ENCODE assay signal across 14 mouse cellular contexts in genomic region chr13:71000422-71001008, GRCm38 (mm10).
A peak's percentile ranks its signal among the peaks of the same experiment; 100 is the strongest.
DNase-seq lines count a peak whose midpoint lies in the region; ATAC-seq lines count a peak whose summit lies in the region.
"Had no signal": no experiment of that assay in that cellular context is flagged by ENCODE, and none has a peak within 500 bp of the region (broad histone marks: within the 10 kb centered on the region; RNA-seq: fewer than 3 reads in every experiment).

No protein-coding gene starts in this region.

- H3K4me3 ChIP-seq in kidney, embryonic 15.5 days (replicated peaks): no peak overlapping the region
- H3K4me3 ChIP-seq in embryonic facial prominence, embryonic 13.5 days: no peak overlapping the region
- H3K4me3 ChIP-seq in midbrain, embryonic 14.5 days (replicated peaks; ENCODE audit: low read depth, low read length): no peak overlapping the region
- H3K4me3 ChIP-seq: forebrain, embryonic 10.5 days; heart, adult 2 months; layer of hippocampus, adult 2 months; limb, embryonic 12.5 days; myocyte had no signal

- no peaks in the 10 kb centered on the region for H3K36me3 ChIP-seq in kidney, embryonic 15.5 days
- no peaks in the 10 kb centered on the region for H3K36me3 ChIP-seq in embryonic facial prominence, embryonic 13.5 days
- H3K36me3 ChIP-seq in midbrain, embryonic 14.5 days (ENCODE audit: control insufficient read depth, insufficient read depth, low read length): no peaks in the 10 kb centered on the region
- H3K36me3 ChIP-seq: forebrain, embryonic 10.5 days; limb, embryonic 12.5 days had no signal

- DNase-seq in embryo, embryonic 10 days (ENCODE audit: low spot score): peak; percentile 39
- DNase-seq in embryo, embryonic 9.5 days (ENCODE audit: extremely low spot score): no peak
- no peak for DNase-seq in kidney, postnatal 36 days
- peak; percentile 67 for DNase-seq in midbrain, embryonic 14.5 days
- no peak for DNase-seq in layer of hippocampus, adult 9-11 months

- H3K27ac ChIP-seq in kidney, embryonic 15.5 days: no peak overlapping the region
- H3K27ac ChIP-seq in embryonic facial prominence, embryonic 13.5 days: no peak overlapping the region
- no peak overlapping the region for H3K27ac ChIP-seq in midbrain, embryonic 14.5 days (replicated peaks; ENCODE audit: low read depth, low read length)
- H3K27ac ChIP-seq: forebrain, embryonic 10.5 days; heart, adult 2 months; layer of hippocampus, adult 2 months; limb, embryonic 12.5 days had no signal

- WGBS in kidney, embryonic 15.5 days: 75% methylated on average over 5 of the region's 5 CpGs
- 31% methylated on average over 5 of the region's 5 CpGs for WGBS in embryonic facial prominence, embryonic 13.5 days
- WGBS in midbrain, embryonic 14.5 days: 45% methylated on average over 5 of the region's 5 CpGs

- no peak overlapping the region for H3K9ac ChIP-seq in kidney, embryonic 15.5 days
- no peak overlapping the region for H3K9ac ChIP-seq in embryonic facial prominence, embryonic 13.5 days
- no peak overlapping the region for H3K9ac ChIP-seq in midbrain, embryonic 14.5 days (replicated peaks; ENCODE audit: low read length)
- H3K9ac ChIP-seq: limb, embryonic 12.5 days had no signal

- 0 out of 2 replicates have a peak, but pooled peaks have one; percentile 25 for ATAC-seq in kidney, embryonic 15.5 days (replicated peaks; ENCODE audit: low FRiP score)
- ATAC-seq in embryonic facial prominence, embryonic 13.5 days (ENCODE audit: insufficient number of reproducible peaks, insufficient read depth, low FRiP score, low TSS enrichment, low read depth): peak; percentile 57; the same call in 1 of the 2 replicates
- ATAC-seq in midbrain, embryonic 14.5 days (ENCODE audit: low FRiP score, low TSS enrichment): peak; percentile 34; the same call in 1 of the 2 replicates
- no peak for ATAC-seq in activated CD4-positive, CD25-positive, alpha-beta regulatory T cell, adult 4 months

- no peaks in the 10 kb centered on the region for H3K4me1 ChIP-seq in kidney, embryonic 15.5 days
- peaks cover 14% of the 10 kb centered on the region for H3K4me1 ChIP-seq in embryonic facial prominence, embryonic 13.5 days
- no peaks in the 10 kb centered on the region for H3K4me1 ChIP-seq in midbrain, embryonic 14.5 days (ENCODE audit: control insufficient read depth, insufficient read depth, low read length)
- H3K4me1 ChIP-seq: limb, embryonic 12.5 days had no signal

- H3K27me3 ChIP-seq in kidney, embryonic 15.5 days: no peaks in the 10 kb centered on the region
- H3K27me3 ChIP-seq in embryonic facial prominence, embryonic 13.5 days: peaks cover 62% of the 10 kb centered on the region
- H3K27me3 ChIP-seq in midbrain, embryonic 14.5 days (ENCODE audit: control insufficient read depth, insufficient read depth, low read length): no peaks in the 10 kb centered on the region
- H3K27me3 ChIP-seq: limb, embryonic 12.5 days had no signal

- no peaks in the 10 kb centered on the region for H3K9me3 ChIP-seq in kidney, embryonic 15.5 days (replicated peaks)
- H3K9me3 ChIP-seq in embryonic facial prominence, embryonic 13.5 days: 0 out of 2 replicates have a peak, but pooled peaks cover 3% of the 10 kb centered on the region
- no peaks in the 10 kb centered on the region for H3K9me3 ChIP-seq in midbrain, embryonic 14.5 days (ENCODE audit: control insufficient read depth, low read length)
- H3K9me3 ChIP-seq: forebrain, embryonic 10.5 days; limb, embryonic 12.5 days had no signal

- no peak overlapping the region for H3K4me2 ChIP-seq in kidney, embryonic 15.5 days
- H3K4me2 ChIP-seq in embryonic facial prominence, embryonic 13.5 days: no peak overlapping the region
- H3K4me2 ChIP-seq in midbrain, embryonic 14.5 days (ENCODE audit: low read length): no peak overlapping the region
- H3K4me2 ChIP-seq: limb, embryonic 12.5 days; liver, embryonic 11.5 days had no signal

Comparison
In these comparisons a context has a peak if more than half of its experiments do, and no peak if none do; other contexts are left out.
1. DNase-seq: peak in embryo, embryonic 10 days (single experiment) and midbrain, embryonic 14.5 days (single experiment); none in embryo, embryonic 9.5 days (single experiment), kidney, postnatal 36 days (0 of 2) and layer of hippocampus, adult 9-11 months (single experiment).